Mouse (Mus musculus): Measurements from ENCODE around the gene Slc2a5.
A peak's percentile ranks its signal among the peaks of the same experiment; 100 is the strongest.

DNA sequence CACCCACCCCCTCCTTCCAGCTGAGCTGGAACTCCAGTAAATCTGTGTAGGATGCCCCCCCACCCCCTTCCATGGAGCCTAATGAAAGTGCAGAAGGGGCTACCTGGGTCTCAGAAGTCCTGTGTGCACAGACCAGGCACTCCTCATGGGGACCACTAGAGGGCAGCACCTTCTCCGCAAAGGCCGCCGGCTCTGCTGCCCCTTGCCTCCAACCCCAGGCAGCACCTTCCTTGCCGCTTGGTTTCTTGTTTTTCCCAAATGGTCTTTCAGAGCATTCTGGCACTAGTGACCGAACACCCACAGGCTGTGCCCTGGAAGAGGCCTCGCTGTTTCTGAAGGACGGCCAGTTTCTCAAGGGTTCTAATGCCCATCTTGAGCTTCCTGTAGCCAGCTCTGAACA, 57.5 kb downstream of the Slc2a5 start:
- TF ChIP-seq CTCF (IDR thresholded peaks at IDR 0.05; ENCODE audit: extremely low read depth, insufficient read length, insufficient replicate concordance, low read depth, low read length), result peak; percentile 90
- no peak for TF ChIP-seq POLR2A (IDR thresholded peaks at IDR 0.05; ENCODE audit: low read depth, low read length)
